Mouse (Mus musculus) liver, adult 2 months (tissue): ENCODE data around the gene Akr1b8.

ENCODE experiments used
- CTCF ChIP-seq: fragments of 200-500 bp; IDR thresholded peaks from 2 replicates; pipeline ENCODE4 v1.5.1; 2011; ENCODE audit warnings: low read depth, low read length, control low read depth
- POLR2A ChIP-seq: fragments of 200-500 bp; IDR thresholded peaks from 2 replicates; pipeline ENCODE4 v1.6.1; 2011; ENCODE audit warnings: low read length, control low read depth; ENCODE audit not compliant: insufficient read depth; ENCODE audit errors: extremely low read depth

DNA sequence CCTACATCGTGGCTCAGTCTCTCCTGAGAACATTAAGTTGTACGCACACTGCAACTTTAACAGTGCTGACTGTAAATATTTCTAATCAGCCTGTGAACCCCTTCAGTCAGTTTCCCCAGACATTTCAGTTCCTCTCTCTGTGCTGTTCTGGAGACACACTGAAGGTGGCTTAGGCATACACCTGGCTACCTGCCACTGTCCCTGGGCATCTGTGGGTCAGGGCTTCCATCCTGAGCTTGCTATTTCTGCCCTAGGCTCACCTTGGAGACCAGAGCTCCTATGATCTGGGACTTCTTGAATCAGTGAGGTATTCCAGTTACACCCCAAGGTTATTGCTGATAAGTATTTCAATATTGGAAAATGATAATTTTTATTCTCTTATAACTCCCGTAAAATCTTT lies 1.5 kb upstream of the Akr1b8 start:
- TF ChIP-seq CTCF: no peak
- no peak for TF ChIP-seq POLR2A
